Mouse (Mus musculus) 416B (cell line): ENCODE results near the gene Slc35a5.
A peak's percentile ranks its signal among the peaks of the same experiment; 100 is the strongest.

ENCODE experiments used
- DNase-seq: peaks from one replicate; pipeline ENCODE4 v3.0.0; 2011; ENCODE audit warnings: low read depth

The Slc35a5 gene

GRCm38 (mm10) chr16:45158522-45159388 lies at the start of gene Slc35a5, which contains the start of gene Atg3:
Gene Slc35a5 (minus strand): TSS chr16:45158706.
Gene Atg3 (plus strand): TSS chr16:45158785.
- DNase-seq, result peak; percentile 99

DNA sequence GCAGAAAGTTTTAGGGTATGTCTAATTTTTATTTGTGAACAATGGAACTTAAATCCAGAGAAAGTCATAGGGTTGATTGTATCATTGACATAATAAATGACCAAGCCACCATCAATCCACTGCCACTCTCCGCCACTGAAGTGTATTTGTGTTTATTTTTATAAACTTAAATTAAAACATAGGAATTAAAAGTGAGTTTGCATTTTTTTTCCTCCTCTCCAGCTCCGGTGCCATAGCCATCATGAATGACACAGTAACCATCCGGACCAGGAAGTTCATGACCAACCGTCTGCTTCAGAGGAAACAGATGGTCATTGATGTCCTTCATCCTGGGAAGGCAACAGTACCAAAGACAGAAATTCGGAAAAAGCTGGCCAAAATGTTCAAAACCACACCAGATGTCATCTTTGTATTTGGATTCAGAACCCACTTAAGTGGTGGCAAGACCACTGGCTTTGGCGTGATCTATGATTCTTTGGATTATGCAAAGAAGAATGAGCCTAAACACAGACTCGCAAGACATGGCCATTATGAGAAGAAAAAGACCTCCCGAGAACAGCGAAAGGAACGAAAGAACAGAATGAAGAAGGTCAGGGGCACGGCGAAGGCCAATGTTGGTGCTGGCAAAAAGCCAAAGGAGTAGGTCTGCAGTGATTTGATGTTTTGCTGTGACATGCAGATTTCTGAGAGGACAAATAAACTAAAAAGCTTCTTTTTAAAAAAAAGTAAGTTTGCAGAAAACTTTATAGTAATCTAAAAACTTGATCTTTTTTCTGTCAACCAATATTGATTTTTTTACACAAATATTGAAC lies 46.6 kb upstream of the Slc35a5 start:
- peak; percentile 91 for DNase-seq

DNA sequence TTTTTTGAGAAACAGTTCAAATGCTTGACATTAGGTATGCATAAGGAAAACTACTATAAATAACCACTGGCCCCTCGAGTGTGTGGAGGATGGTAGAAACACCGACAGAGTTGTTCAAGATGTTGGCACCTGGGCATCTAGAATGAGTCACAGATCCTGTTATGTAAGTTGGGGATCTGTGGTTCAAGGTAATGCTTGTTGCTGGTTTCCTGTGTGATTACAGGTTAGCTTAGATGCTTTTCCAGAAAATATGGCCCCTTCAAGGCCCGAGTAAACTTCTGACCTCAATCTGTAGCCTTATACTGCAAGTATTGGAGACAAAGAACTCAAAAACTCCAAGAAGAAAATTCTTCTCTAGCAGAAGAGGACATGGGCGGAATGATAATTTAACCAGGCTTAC lies 45.9 kb upstream of the Slc35a5 start:
- DNase-seq, result peak; percentile 61

DNA sequence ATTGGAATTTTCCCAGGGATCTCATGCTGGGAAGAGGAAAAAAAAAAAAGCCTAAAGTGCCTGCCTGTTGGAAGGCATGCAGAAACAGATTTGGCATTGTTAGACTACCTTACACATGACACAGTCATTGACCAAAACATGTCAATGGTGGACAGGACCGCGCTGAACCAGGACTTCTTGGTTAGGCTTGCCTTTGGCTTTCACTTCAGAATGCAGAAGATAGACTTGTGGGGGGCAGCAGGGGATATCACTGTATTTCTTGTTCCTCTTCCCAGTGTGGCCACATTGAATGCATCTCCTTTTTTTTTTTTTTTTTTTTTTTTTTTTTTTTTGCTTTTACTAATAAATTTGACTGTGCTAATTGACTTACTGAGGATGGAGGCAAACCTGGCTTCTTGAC lies 42.9 kb upstream of the Slc35a5 start:
- DNase-seq, result no peak

DNA sequence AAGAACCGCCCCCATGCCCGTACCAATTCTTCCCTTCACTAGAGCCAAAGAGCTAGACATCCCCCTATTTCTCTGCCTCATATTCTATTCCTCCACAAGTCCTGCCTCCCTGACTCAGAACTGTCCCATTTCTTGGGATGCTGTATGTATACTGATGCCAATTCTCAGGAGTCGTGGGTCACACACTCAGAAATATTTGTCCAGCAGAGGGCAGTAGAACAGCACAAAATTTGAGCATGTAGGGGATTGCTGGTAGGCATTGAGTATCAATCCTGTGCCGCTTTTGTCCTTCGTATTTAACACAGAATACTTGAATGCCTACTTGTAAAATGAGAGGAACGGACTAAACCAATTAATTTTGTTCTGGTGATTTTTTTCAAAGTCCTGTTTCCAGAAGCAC lies 38.3 kb upstream of the Slc35a5 start:
- DNase-seq, result peak; percentile 81

DNA sequence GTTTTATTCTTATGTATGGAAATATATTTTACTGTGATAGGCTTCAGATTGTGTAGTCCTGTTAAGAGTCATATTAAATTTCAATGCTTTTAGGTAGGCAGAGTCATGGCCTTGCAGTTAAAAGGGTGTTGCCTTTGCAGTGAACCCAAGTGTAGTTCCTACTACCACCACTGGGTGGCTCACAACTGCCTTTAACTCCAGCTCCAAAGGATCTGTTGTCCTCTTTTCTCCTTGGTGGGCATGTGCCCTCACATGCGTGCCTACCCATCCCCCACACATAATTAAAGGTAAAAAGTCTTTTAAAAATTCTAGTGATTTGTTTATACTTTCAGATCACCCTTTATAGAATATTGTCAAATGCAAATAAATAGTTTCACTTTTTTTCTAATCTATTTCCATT lies 34.1 kb upstream of the Slc35a5 start:
- peak; percentile 83 for DNase-seq

GRCm38 (mm10) chr16:45181824-45182223 lies 23.3 kb upstream of the Slc35a5 start:
- DNase-seq, result no peak

GRCm38 (mm10) chr16:45178552-45178951 lies 20.0 kb upstream of the Slc35a5 start:
- DNase-seq, result no peak

DNA sequence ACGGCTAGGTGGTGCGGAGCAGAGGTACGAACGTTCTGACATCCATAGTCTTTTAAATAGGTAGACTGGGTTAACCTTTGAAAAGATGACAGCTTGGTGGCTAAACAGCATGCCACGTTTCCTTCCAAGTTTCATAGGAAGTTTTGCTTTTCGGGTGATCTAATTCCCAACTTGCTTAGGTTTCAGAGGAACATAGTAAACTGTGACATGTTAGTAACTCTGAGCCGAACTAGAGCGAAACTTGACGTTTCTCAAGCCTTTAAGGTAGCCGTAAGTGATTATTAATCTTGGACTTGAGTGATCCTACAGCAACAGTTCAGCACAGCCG lies 847 bp upstream of the Slc35a5 start:
- DNase-seq, result no peak

GRCm38 (mm10) chr16:45158136-45158521 lies 377 bp downstream of the Slc35a5 start:
- peak; percentile 82 for DNase-seq

- DNase-seq, result no peak
Measured at GRCm38 (mm10) chr16:45154741-45155250, 3.7 kb downstream of the Slc35a5 start.

DNA sequence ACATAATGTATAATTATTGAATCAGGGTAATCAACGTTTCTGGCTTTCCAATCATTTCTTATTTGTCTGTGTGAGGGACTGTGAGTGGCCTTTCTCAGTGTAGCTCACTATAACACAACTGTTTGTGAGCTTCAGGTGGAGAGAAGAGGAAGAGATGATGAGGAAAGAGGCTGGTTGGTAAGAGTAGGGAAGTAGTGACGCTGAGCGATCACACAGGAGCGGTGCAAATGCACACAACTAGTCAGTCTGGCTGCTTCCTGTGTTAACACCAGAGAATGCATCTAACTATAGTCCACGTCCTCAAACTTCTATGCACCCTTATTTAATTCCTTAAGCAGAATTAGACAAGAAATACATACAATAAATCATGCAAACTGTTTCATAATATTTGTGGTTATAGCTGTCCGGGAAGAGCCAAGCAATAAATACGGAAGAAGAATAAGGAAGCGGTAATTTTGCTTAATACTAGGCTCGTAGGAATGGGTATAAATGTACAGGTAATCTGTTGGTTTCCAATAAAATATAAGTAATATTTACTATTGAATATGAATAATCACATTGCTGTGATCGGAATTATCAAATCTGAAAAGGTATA lies 9.9 kb downstream of the Slc35a5 start:
- peak; percentile 43 for DNase-seq

- no peak for DNase-seq
Measured at GRCm38 (mm10) chr16:45145119-45145518, 13.4 kb downstream of the Slc35a5 start.

GRCm38 (mm10) chr16:45142565-45142964 lies 15.9 kb downstream of the Slc35a5 start:
- DNase-seq, result peak; percentile 83

DNA sequence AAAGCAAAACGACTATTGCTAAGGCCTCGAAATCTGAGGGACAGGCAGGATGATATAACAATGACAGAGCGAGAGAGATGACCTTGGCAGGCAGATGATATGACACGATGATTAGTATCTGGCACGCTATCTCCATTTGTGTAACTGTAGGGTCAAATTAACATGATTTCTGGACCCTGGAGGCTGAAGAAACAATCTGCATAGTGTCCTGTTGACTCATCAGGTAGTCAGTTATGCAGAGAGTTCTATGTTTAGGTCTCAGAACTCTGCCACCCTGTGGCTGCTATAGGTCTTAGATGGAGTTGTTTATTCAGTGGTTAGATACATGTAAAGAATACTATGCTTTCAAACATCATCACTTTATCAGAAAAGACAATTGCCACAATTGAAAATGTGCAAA lies 16.8 kb downstream of the Slc35a5 start:
- DNase-seq, result peak; percentile 78

DNA sequence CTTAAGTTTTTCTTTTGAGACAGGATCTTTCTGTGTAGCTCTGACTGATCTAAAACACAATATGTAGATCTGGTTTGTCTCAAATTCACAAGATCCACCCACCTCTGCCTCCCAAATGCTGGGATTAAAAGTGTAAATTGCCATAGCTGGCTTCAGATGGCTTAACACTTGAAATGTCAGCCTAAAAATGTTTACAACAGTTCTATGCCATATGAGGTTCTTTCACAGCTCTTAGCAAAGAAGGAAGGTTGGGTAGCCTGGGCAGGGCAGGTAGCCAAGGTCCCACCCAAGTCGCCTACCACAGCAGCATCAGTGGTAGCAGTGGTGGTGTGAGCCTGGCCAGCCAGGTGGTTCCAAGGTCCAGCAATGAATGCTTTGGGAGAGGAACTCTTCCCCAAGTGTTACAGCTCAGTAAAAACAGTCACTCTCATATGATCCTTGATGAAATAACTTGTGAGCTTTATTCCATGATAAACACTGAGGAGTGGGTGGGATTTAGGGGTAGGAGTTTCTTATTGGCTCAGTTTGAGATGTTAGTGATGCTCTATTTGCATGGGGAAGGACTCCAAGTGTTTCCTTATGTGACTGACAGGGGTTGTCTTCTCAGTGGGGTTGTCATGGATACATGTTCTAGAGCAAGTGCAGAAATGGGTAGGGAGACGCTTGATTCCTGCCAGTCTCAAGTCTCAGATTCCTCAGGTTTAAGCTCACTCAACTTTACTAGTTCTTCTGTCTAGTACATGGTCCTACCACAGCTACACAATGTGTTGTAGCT lies 30.4 kb downstream of the Slc35a5 start:
- DNase-seq, result no peak

DNA sequence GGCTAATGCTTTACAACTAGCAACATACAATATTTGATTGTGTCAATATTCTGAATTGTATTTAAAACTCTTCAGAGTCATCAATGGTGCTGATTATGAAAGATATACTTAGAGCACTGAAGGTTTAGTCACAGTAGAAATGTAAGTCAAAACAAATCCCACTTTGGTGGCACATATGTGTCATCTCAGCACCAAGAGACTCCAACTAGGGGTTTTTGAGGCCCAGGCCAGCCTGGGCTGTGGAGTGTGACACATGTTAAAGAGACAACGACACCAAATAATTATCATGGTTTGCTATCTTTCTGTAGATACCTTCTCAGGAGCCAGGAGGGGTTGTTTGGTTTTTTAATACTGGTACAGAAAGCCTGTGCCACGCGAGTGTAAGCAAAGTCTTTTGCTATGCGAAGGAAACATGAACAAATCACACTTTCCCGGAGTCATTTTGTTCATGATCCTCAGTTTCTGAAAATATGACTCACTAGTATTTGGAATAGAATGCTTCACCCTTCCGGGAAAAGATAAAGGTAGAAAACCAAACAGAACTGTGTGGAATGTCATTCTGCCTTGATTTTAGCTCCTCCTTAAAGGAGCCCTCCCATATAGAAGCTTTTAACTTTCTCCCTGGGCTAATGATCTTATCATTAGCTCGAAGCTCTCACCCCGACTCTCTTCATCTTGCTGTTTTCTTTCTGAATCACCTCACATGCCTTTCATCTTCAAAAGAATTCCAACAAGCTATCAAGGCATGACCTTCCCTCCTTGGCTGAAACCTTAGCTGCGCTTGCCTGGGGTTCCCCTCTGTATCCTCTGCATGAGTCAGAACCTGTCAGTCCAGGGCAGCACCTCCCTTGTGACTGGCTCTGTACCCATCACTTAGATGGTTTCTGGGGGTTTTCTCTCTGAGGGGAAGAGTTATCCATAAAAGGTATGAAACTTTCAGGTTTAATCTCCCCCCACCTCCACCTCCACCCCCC lies 34.0 kb downstream of the Slc35a5 start:
- no peak for DNase-seq

DNA sequence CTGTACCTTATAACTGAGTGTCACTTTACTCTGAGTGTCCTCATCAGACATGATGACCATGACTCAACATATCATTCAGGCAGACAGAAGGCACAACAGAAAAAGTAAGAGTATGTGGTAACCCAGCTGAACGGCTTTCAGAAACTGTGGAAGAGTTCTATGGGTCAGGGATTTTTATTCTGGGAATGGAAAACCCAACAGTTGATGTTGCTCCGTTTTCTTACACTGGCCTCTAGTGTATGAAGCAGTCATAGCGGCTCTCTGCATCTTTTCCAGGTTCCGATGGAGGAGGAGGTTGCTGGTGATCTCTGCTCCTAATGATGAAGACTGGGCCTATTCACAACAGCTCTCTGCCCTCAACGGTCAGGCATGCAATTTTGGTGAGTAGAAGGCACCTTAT lies 35.9 kb downstream of the Slc35a5 start:
- DNase-seq, result peak; percentile 26

DNA sequence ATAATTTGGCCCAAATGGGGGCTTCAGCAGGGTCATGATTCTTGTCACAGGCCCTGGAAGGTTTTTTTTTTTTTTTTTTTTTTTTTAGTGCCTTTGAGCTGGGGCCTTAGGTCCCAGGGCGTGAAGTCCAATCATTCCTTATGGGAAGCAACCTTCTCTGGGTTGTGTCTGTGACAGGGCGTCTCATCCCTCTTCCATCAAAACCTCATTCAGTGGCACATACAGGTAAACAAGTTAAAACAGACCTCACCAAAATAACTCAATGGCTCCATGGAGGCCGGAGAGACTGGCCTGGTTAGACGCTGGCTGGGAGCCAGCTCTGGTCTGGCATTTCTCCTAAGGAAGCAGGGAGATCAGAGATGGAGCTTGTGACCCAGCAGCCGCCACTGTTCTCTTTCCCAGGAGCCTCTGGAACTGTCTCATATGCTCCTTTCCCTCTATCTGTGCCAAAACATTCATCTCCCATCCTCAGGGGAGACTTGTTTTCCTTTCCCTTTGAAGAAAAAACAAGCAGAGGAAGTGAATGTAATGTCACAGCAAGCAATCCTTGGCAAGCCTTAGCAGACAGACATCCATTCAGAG lies 37.6 kb downstream of the Slc35a5 start:
- DNase-seq, result no peak

- DNase-seq, result no peak
Measured at GRCm38 (mm10) chr16:45118760-45119159, 39.7 kb downstream of the Slc35a5 start.
